Mouse (Mus musculus) left cerebral cortex, adult 18-20 months (tissue): Measurements from ENCODE around the gene Sema3g. TPM values are rescaled to one million over a fixed set of nuclear protein-coding genes. Genes with fewer than 3 reads are reported as not detected.

ENCODE experiments used
- DNase-seq, 2 experiments: peaks; one replicate each; pipeline ENCODE4 v3.0.0; 2021 to 2022; ENCODE audit warnings: low spot score in 2 of 2, mixed read lengths in 1 of 2
- total RNA-seq, 2 experiments: library from RNA; stranded (reverse); gene quantifications; 2 replicates each; pipeline ENCODE4 v1.2.3; 2021

Gene Sema3g
- total RNA-seq, 2 experiments from 2014 or later: 4.7 to 5.3 TPM

DNA sequence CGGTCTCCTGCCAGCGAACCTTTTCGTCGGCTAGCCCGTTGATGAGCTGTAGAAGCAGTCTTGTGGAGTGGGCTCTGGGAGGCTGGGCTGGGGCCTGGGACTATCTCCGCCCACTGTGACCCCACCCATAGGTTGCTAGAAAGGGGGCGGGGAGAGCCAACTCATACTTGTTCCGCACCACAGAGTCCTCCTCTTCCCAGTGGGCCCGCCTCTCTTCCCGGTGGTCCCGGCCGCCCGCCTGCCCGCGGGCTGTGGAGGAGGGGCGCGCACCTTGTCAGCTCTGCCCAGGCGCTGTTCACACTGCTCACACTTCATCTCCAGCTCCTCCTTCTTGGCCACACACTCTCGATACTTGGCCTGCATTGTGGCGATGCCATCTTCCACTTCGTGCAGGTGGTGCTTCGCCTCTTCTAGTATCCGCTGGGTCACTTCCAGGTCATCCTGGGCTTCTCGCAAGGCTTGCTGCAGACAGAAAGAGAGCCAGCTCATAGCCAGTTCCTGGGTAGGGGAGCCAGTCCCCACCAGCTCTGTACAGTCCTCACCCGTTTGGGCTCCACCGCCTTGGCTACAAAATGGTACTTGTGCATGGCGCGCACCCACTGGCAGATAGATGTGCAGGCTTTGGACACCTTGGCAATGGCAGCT, 51.9 kb downstream of the Sema3g start:
- peak; percentile 27 for DNase-seq

DNA sequence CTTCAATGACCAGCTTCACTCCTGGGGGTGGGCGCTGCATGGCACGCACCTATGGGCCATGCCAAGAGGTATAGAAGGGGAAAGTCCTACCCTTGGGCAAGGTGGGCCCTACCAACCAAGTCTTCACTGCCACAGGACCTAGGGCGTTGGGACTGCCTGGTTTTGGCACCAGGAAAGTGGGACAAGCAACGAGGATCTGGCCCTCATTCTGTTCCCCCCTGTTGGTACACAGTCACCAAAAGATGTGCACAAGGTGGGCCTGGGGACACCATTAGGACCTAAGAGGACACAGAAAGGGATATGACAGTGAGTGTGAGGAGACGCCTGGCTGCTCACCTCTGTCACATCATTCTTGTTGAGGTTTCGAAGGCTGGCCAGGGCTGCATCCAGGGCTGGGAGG, 53.5 kb downstream of the Sema3g start:
- no peak for DNase-seq

DNA sequence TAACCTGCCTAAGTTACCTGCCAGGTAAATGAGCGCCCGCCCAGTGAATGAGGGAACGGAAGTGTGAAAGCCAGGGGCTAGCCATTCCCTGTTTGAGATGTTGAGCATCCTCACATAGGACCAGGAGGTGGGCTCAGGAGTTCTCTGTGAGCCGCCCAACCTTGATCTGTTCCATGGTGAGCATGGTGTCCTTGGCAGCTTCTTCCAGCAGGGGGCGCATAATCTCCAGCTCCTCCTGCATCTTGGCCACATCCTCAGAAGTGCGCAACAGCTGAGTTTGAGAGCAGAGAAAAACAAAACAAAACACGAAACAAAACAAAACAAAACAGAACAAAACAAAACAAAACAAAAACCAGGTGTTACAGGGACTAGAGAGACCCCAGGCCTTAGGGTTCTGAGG, 54.5 kb downstream of the Sema3g start:
- DNase-seq: peak; percentile 78 to 88

Other genes starting within 250 kb of the Sema3g start
- gene Glt8d1, start 216.5 kb upstream of the Sema3g start, total RNA-seq: 10 to 100 TPM; 34.0 to 38.2 TPM
- 100 to 1,000 TPM; 166 to 174 TPM for gene Spcs1, start 216.2 kb upstream of the Sema3g start, total RNA-seq
- gene Pbrm1, start 198.7 kb upstream of the Sema3g start, total RNA-seq: 10 to 100 TPM; 52.3 to 54.5 TPM
- gene Gnl3, start 198.7 kb upstream of the Sema3g start, total RNA-seq: 10 to 100 TPM; 42.1 to 53.0 TPM
- 10 to 100 TPM; 22.8 to 29.7 TPM for gene Smim4, start 88.9 kb upstream of the Sema3g start, total RNA-seq
- 1 to 10 TPM; 1.9 to 4.6 TPM for gene Nt5dc2, start 86.8 kb upstream of the Sema3g start, total RNA-seq
- gene Stab1, start 49.2 kb upstream of the Sema3g start, total RNA-seq: 10 to 100 TPM; 22.3 to 25.0 TPM
- gene Tnnc1, start 9.5 kb upstream of the Sema3g start, total RNA-seq: 10 to 100 TPM; 18.8 to 20.1 TPM
- gene Nisch, start 914 bp upstream of the Sema3g start, total RNA-seq: 100 to 1,000 TPM; 359 to 363 TPM
- gene Phf7, start 33.5 kb downstream of the Sema3g start, total RNA-seq: 1 to 10 TPM; 3.2 to 4.1 TPM
- gene Bap1, start 33.6 kb downstream of the Sema3g start, total RNA-seq: 100 to 1,000 TPM; 145 TPM
- gene Dnah1, start 106.0 kb downstream of the Sema3g start, total RNA-seq: 1 to 10 TPM; 4.9 to 5.1 TPM
- 10 to 100 TPM; 37.5 to 40.8 TPM for gene Capn7, start 118.8 kb downstream of the Sema3g start, total RNA-seq
- gene Sh3bp5, start 218.2 kb downstream of the Sema3g start, total RNA-seq: 10 to 100 TPM; 61.4 to 68.3 TPM